Mouse (Mus musculus): ENCODE measurements around the gene Slc48a1. TPM values are rescaled to one million over a fixed set of nuclear protein-coding genes. Genes with fewer than 3 reads are reported as not detected.

The Slc48a1 gene
- polyA plus RNA-seq, 1 experiment from 2014 or later = 134 TPM

DNA sequence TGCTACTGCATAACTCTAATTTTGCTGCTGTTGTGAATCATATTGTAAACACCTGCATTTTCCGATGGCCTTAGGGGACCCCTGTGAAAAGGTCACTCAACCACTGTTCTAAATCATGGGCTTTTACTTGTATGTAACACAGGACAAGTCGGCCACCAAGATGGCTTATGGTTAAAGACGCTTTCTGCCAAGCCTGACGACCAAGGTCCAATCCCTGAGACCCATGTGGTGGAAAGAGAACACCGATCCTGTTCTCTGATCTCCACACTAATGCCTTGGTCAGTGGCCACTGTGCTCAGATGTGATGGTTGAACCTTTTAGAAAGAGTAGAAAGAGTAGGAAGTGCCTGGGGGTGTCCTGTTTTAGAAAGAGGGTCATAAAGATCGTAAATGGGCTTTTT lies 1.4 kb upstream of the Slc48a1 start:
- in situ Hi-C loops (cut with MboI; ENCODE audit: low pct_unique_long_range_greater_than_20kb) = no loop called here
- ChIA-PET CTCF (interaction anchor here (1.0 to 3.8 kb wide), 16 partner anchors 9 to 74 kb away, joined by 3 to 23 read pairs (median 4); partner anchors contain the start of genes Hdac7 and Rapgef3), POLR2A (interaction anchor here (1.0 kb wide), 1 partner anchor 52 kb away, joined by 4 read pairs; no protein-coding TSS in a partner anchor)

DNA sequence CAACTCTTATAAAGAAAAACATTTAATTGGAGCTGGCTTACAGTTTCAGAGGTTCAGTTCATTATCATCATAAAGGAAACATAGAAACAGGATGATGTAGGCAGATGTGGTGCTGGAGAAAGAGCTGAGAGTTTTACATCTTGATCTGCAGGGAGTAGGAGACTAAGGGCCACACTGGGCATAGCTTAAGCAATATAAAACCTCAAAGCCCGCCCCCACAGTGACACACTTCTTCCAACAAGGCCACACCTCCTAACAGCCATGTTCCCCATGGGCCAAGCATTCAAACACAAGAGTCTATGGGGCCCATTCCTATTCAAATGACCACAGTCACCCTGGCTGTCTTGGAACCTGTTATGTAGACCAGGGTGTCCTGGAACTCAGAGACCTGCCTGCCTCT lies 1.3 kb downstream of the Slc48a1 start:
- in situ Hi-C loops (cut with MboI; ENCODE audit: low pct_unique_long_range_greater_than_20kb) = no loop called here
- ChIA-PET CTCF (interaction anchor here (0.7 to 2.6 kb wide), 7 partner anchors 9 to 184 kb away, joined by 3 to 9 read pairs (median 4); partner anchors contain the start of genes Rapgef3 and Tmem106c), POLR2A (interaction anchor here (0.6 to 1.6 kb wide), 8 partner anchors 11 to 788 kb away, joined by 3 to 6 read pairs (median 4); partner anchors contain the start of gene Rapgef3)
- H3K27me3 ChIP-seq = no peaks in the 10 kb centered on the region
- TF ChIP-seq CTCF (IDR thresholded peaks at IDR 0.05) = no peak
- no peak for ATAC-seq
- DNase-seq (ENCODE audit: low read depth, low spot score) = no peak

More for the DNA sequence above, 1.4 kb upstream of the Slc48a1 start:
- DNase-seq (ENCODE audit: low read depth, low spot score) = no peak
- no peak for TF ChIP-seq CTCF (IDR thresholded peaks at IDR 0.05)
- no peak for ATAC-seq
- no peaks in the 10 kb centered on the region for H3K27me3 ChIP-seq

DNA sequence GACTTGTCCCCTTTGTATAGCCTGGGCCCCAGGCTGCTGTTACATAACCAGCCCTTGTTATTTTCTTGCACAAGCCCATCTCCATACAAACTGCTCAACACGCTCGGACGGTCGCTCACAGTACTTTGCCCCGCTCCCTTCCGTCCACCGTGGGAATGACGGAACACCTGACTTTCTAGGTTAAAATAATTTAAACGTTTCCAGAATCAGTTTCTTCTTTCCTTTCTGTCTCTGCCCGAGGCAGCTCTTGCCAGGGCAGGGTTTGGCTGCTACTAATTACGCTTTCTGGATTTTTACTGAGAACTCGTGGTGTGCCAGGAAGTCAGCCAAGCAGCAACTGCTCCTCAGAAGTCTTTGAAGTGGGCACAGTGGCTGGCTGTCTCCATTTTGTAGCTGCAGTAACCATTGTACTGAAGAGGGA lies 2.3 kb downstream of the Slc48a1 start:
- DNase-seq (ENCODE audit: low read depth, low spot score) = no peak
- CTCF ChIA-PET = interaction anchor here (2.3 to 2.6 kb wide), 3 partner anchors 10 to 69 kb away, joined by 5 to 9 read pairs (median 7); no protein-coding TSS in a partner anchor

DNA sequence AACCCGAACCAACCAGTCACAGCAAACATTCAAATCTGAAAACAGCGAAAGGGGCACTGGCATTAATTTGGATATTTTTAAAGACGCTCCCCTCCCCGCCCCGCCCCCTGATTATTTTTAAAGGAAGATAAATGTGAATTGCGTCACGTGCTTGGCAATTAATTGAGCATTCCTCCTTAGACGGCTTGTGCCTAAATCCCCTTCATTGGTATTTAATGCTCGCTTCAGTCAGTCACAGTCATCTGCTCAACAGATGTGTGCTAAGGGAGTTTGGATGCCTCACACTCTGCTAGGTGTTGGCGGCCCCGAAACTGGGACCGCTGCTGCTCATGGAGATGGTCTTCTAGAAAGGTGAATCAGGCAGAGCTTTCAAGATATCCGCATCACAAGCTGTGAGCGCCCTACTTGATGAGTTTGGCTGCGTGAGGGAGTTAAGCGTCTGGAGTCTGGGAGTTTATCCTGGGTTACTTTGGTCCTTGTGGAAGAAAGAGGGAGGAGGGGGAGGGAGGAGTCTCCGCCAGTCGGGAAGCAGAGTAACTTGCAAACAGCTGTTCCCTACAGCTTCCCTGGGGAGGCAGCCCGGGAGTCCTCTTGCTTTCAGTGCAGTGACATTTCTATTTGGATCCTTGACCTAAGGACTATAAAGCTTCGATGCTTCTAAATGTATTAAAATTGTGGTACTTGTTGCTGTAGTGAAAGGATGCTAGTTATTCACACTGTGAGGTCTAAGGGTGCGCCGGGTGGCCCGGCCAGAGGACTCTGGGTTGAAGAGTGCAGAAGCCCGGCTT lies 3.8 kb downstream of the Slc48a1 start:
- ChIA-PET CTCF (interaction anchor here (0.8 to 3.3 kb wide), 11 partner anchors 8 to 115 kb away, joined by 3 to 28 read pairs (median 4); no protein-coding TSS in a partner anchor), POLR2A (interaction anchor here (0.6 kb wide), 1 partner anchor 102 kb away, joined by 3 read pairs; no protein-coding TSS in a partner anchor)
- in situ Hi-C loops (cut with MboI; ENCODE audit: low pct_unique_long_range_greater_than_20kb) = loop anchor here (5.0 kb wide), 2 partner anchors 65 to 180 kb away; partner anchors contain the start of gene Tmem106c
- no peaks in the 10 kb centered on the region for H3K27me3 ChIP-seq
- DNase-seq (ENCODE audit: low read depth, low spot score) (no peak), ATAC-seq (no peak)
- no peak for TF ChIP-seq CTCF (IDR thresholded peaks at IDR 0.05)

More for the DNA sequence above, 2.3 kb downstream of the Slc48a1 start:
- POLR2A ChIA-PET = interaction anchor here (0.7 to 1.1 kb wide), 5 partner anchors 8 to 61 kb away, joined by 3 to 4 read pairs (median 3); no protein-coding TSS in a partner anchor
- in situ Hi-C loops (cut with MboI; ENCODE audit: low pct_unique_long_range_greater_than_20kb) = loop anchor here (5.0 kb wide), 2 partner anchors 63 to 182 kb away; partner anchors contain the start of gene Tmem106c
- ATAC-seq = no peak
- no peak for TF ChIP-seq CTCF (IDR thresholded peaks at IDR 0.05)
- H3K27me3 ChIP-seq = no peaks in the 10 kb centered on the region

DNA sequence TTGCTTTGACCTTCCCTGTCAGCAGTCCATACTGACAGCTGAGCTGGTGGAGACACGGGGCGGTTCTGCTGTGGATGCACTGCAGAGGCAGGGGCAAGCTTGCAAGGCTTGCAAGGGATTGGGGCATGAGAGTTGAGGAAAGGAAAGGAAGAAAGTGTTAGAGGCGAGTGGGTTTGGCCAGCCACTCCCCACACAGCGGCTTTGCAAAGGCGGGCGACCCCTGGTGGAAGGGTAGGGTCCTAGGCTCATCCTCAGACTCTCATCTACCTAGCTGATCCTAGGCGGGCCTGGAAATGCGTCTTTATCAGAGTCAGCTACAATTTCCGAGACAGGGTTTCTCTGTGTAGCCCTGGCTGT lies 4.4 kb downstream of the Slc48a1 start:
- POLR2A ChIA-PET = interaction anchor here (1.0 to 1.2 kb wide), 2 partner anchors 36 to 181 kb away, joined by 3 to 4 read pairs; partner anchors contain the start of gene Tmem106c
- no peak for ATAC-seq
- H3K27me3 ChIP-seq = no peaks in the 10 kb centered on the region
- no peak for TF ChIP-seq CTCF (IDR thresholded peaks at IDR 0.05)
- in situ Hi-C loops (cut with MboI; ENCODE audit: low pct_unique_long_range_greater_than_20kb) = loop anchor here (5.0 kb wide), 2 partner anchors 65 to 180 kb away; partner anchors contain the start of gene Tmem106c
- CTCF ChIA-PET = interaction anchor here (0.6 to 3.3 kb wide), 15 partner anchors 10 to 181 kb away, joined by 3 to 28 read pairs (median 4); no protein-coding TSS in a partner anchor
- no peak for DNase-seq (ENCODE audit: low read depth, low spot score)

DNA sequence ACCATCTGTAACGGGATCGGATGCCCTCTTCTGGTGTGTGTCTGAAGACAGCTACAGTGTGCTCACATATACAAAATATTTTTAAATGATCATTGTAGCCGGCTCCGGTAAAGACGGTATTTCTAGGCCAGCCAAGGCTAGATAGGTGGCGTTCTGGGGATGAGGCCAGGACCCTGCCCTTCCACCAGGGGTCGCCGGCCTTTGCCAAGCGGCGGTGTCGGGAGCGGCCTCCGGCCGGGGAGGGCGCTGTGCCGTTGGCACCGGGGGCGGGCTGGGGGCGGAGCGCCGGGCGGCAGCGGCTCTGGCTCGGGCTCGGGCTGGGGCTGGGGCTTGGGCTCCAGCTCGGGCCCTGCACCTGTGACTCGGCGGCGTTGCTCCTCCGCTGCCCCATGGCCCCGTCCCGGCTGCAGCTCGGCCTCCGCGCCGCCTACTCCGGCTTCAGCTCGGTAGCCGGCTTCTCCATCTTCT lies 5.8 kb downstream of the Slc48a1 start:
- in situ Hi-C loops (cut with MboI; ENCODE audit: low pct_unique_long_range_greater_than_20kb) = loop anchor here (5.0 kb wide), 2 partner anchors 67 to 178 kb away; partner anchors contain the start of gene Tmem106c
- DNase-seq (ENCODE audit: low read depth, low spot score) = no peak
- POLR2A ChIA-PET = interaction anchor here (0.6 to 1.2 kb wide), 4 partner anchors 46 to 180 kb away, joined by 3 to 5 read pairs (median 4); partner anchors contain the start of gene Tmem106c
- no peaks in the 10 kb centered on the region for H3K27me3 ChIP-seq
- no peak for TF ChIP-seq CTCF (IDR thresholded peaks at IDR 0.05)
- CTCF ChIA-PET = interaction anchor here (0.9 to 3.3 kb wide), 15 partner anchors 10 to 117 kb away, joined by 3 to 28 read pairs (median 5); no protein-coding TSS in a partner anchor
- peak; percentile 80 for ATAC-seq

DNA sequence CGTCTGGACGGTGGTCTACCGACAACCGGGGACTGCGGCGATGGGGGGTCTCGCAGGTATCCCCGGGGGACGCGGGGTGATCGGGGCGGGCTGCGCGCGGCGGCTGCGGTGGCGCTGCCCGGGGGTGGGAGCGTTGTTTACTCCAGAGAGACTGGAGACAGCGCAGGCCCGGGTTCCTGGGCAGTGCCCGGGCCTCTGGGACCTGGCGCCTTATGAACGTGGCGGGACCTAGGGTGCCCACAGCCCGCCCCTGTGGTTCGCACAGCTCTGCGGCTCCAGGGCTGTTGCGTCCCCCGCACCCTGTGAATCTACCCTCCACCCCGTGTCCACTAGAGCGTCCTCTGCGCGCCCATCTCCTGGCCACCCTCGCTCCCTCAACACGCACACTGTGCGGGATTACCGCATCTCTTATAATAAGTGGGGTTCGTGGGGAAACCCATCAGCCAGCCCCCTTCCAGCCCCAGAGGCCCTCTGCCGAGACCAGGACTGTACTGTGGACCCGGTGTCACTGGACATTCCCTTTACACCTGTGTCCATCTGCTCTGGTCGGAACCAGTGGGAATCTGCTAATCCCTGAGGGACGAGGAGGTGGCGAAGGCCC lies 6.3 kb downstream of the Slc48a1 start:
- H3K27me3 ChIP-seq = no peaks in the 10 kb centered on the region
- ChIA-PET POLR2A (interaction anchor here (0.6 to 1.2 kb wide), 3 partner anchors 46 to 61 kb away, joined by 3 to 5 read pairs (median 4); no protein-coding TSS in a partner anchor), CTCF (interaction anchor here (0.9 to 3.3 kb wide), 10 partner anchors 11 to 65 kb away, joined by 3 to 28 read pairs (median 6); no protein-coding TSS in a partner anchor)
- in situ Hi-C loops (cut with MboI; ENCODE audit: low pct_unique_long_range_greater_than_20kb) = loop anchor here (5.0 kb wide), 2 partner anchors 67 to 178 kb away; partner anchors contain the start of gene Tmem106c
- ATAC-seq = peak; percentile 31
- no peak for TF ChIP-seq CTCF (IDR thresholded peaks at IDR 0.05)
- DNase-seq (ENCODE audit: low read depth, low spot score) = no peak

DNA sequence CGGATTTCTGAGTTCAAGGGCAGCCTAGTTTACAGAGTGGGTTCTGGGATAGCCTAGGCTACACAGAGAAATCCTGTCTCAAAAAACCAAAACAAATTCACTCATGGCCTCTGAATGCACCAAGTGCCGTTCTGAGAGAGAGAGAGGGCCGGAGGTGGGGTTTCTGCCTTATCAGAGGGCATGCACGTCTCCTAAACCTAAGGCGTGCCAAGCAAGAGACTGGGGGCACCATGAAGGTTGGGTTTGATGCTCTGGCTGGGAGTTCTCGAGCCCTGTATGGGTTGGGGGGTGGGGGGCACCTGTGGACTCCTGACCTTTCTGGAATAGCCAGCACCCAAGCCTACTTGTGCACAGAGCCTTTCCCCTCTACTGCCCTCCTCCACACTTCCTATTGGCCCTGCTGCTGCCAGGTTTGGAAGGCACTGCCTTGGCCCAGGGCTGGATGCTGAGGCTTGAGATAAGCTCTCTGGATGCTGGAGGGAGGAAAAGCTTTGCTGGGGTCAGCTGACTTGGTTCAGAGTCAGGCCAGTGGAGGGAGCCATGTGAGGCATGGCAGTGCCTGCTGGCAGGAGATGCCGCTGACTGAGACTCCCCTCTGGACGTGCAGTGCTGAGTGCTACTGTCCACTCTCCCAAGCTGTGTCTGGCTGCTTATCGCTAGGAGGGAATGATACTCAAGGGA lies 7.6 kb downstream of the Slc48a1 start:
- no peak for DNase-seq (ENCODE audit: low read depth, low spot score)

More for the DNA sequence above, 7.6 kb downstream of the Slc48a1 start:
- no peaks in the 10 kb centered on the region for H3K27me3 ChIP-seq
- TF ChIP-seq CTCF (IDR thresholded peaks at IDR 0.05) = no peak
- in situ Hi-C loops (cut with MboI; ENCODE audit: low pct_unique_long_range_greater_than_20kb) = no loop called here
- CTCF ChIA-PET = interaction anchor here (0.8 to 4.0 kb wide), 5 partner anchors 9 to 178 kb away, joined by 3 to 14 read pairs (median 4); partner anchors contain the start of gene Tmem106c
- POLR2A ChIA-PET = interaction anchor here (0.5 kb wide), 1 partner anchor 13 kb away, joined by 3 read pairs; no protein-coding TSS in a partner anchor
- ATAC-seq = no peak
